Mouse (Mus musculus) left cerebral cortex, adult 2 months (tissue): Measurements from ENCODE around the gene Cmtm2a. TPM values are rescaled to one million over a fixed set of nuclear protein-coding genes. Genes with fewer than 3 reads are reported as not detected.
"Not testable (repeated sequence)": the region's sequence is repeated elsewhere in the genome, so short reads cannot be mapped to it uniquely, and the experiment has no call there.

Experiments used
- DNase-seq, 2 experiments: peaks; one replicate each; pipeline ENCODE4 v3.0.0; 2021 to 2022; ENCODE audit warnings: low spot score in 2 of 2, mixed read lengths in 1 of 2; ENCODE audit errors: extremely low spot score in 1 of 2
- H3K27ac ChIP-seq: fragments of 200-600 bp; 2 replicates; pipeline ENCODE4 v1.8.1; 2022
- H3K4me3 ChIP-seq: fragments of 200-600 bp; 2 replicates; pipeline ENCODE4 v1.8.1; 2022
- CTCF ChIP-seq: fragments of 200-600 bp; IDR thresholded peaks from 2 replicates; pipeline ENCODE4 v1.8.1; 2022; ENCODE audit warnings: antibody characterized with exemption, mild to moderate bottlenecking, moderate library complexity
- intact Hi-C: fragments of 180-260 bp; cut with DNase I; formaldehyde crosslinking; loops from one replicate; pipeline ENCODE4 v1.15.1; 2025
- total RNA-seq, 2 experiments: library from RNA; stranded (reverse); gene quantifications; 2 replicates each; pipeline ENCODE4 v1.2.3; 2021

Cmtm2a gene
- total RNA-seq, 2 experiments from 2014 or later: not detected

DNA sequence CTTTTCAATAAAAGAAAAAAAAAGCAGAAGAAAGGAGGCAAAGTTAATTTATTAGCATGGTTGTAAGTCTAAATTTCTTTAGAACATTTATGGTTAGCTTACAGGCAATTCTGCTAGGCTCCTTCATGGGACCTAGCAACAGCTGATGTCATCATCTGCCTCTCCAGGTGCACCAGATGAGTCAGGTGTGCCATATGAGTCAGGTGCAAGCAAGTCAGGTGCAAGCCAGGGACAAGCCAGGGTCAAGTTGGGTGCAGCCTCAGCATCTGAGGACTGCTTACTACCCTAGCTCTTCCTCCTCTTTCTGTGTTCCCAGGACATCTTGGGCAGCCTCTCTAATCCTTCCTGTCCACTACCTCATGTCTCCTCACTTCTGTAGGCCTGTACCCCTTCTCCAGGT, 24.6 kb downstream of the Cmtm2a start:
- intact Hi-C loops: no loop called here
- DNase-seq: no peak

DNA sequence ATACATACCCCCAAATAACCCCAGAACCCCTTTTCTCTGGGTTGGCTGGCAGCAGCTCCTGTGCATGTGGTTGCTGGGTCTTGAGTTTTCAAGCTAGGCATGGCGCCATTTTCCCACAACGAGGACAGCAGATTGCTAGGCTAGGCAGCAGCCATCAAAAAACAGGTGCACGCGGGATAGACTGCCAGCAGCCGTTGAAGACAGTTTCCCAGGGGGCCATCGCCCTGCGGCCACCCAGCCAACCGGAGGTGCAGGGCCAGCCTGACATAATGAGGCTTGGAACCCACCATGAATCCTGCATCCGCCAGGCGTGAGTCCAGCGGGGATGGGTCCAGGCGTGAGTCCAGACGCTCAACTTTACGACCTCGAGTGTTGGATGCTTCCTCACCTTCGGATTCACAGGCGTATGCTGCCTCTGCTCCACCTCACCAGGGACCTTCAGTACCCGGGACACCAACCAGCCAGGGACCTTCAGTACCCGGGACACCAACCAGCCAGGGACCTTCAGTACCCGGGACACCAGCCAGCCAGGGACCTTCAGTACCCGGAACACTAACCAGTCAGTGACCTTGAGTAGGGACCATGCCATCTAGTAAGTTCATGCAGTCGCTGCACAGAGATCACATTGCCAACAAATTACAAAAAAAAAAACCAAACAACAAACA, 28.6 kb downstream of the Cmtm2a start:
- H3K4me3 ChIP-seq, intact Hi-C loops, DNase-seq, H3K27ac ChIP-seq: not testable (repeated sequence)

More for the DNA sequence above, 24.6 kb downstream of the Cmtm2a start:
- Histone ChIP-seq H3K27ac (no peak overlapping the region), H3K4me3 (no peak overlapping the region)
- no peak for TF ChIP-seq CTCF

DNA sequence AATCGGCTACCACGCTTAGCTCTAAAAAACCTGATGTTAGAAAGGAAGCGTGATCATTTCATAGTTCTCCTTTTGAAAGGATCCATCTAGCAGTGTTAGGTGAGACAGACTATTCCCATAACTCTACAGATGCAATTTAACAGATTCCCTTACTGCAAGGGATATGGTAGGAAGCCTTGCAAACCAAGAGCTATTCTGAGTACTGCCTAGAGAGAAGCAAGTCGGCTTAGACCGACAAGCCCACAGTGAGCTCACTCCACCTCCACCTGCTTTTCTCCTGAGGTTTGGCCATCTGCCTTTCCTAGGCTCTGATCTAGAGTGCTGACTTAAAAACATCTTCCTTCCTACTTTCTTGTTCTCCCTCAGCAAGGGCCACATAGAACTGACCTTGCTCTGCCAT, 31.2 kb downstream of the Cmtm2a start:
- H3K4me3 ChIP-seq, intact Hi-C loops: not testable (repeated sequence)
- H3K27ac ChIP-seq: peak overlapping the region; percentile 34; the same call in 1 of the 2 replicates

DNA sequence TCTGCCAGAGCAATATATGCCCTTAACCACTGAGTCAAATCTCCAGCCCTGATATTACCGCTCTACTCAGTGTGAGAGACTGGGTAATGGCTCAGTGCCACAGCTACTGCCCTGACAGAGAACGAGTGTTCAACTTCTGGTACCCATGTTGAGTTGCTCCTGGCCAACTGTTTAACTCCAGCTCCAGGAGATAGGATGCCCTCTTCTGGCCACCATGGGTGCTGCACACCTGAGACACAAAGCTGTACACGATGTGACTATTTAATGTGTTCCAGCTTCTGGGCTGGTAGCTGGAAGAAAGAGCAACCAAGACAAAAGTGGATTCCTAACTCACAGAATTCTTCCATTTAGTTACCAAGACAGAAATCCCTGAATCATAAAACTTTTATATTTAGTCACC, 40.0 kb downstream of the Cmtm2a start:
- intact Hi-C loops: no loop called here

More for the DNA sequence above, 31.2 kb downstream of the Cmtm2a start:
- not testable (repeated sequence) for DNase-seq

DNA sequence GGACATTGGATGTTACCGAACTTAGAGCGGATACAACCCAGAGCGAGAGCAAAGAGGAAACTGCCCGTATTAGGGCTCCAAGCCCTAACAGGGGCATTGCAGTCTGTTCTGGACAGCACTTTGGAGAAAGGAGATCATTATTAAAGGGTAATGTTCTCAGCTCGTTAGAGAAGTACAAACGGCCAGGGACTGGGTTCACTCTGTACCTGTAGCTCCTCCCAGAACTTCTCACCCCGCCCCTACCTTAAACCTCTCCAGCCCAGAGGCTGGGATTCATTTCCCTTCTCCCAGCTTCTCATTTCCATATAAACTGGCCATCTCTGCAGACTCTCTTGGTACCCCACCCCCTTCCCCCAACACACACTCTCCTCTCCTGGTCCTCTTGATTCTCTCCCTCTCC, 41.5 kb downstream of the Cmtm2a start:
- Histone ChIP-seq H3K4me3 (peak overlapping the region; percentile 65), H3K27ac (no peak overlapping the region)
- intact Hi-C loops: loop anchor here (2.0 kb wide), 2 partner anchors 89 to 183 kb away; no protein-coding TSS in a partner anchor
- TF ChIP-seq CTCF: no peak
- no peak for DNase-seq

More for the DNA sequence above, 40.0 kb downstream of the Cmtm2a start:
- Histone ChIP-seq H3K27ac (no peak overlapping the region), H3K4me3 (no peak overlapping the region)
- no peak for DNase-seq
- TF ChIP-seq CTCF: peak; percentile 26

DNA sequence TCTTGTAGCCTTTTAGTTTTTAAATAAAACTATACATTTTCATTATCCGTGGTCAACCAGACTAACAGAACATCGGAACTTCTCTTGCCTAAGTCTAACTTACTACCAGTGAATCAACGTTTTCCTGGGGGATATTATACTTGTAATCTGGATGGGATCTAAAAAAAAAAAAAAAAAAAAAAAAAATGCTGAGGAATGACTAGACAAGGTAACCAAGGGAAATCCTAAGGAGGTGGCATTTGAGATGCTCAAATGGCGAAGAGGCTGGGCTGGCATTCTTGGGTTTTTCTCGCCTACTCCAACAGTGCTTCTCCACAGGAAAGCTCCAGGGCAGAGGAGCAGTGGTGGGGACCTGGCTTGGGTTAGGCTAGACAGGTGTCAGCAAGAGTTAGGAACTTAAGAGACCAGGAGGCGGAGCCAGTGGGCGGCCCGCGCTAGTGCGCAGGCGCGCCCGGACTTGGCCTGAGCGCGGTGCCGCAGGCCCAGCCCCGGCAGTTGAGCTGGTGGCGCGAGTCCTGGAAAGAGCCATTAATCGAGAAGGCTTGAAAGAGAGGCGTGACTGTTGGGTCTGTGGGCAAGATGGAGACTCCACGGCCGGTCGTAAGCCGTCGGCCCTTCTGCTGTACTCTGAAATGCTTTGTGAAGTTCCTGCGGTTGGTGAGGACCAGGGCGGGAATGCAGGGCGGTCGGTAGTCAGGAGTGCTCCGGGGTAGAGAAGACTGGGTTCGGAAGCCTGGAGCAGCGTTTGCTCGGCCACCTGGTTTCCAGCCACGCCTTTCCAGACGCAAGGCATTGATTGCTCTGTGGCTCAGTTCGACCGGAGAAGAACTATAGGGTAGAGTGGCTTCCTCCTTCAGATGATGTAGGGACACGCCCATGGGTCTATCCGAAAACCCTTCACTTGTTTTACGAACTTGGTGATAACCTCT, 42.3 kb downstream of the Cmtm2a start, which contains the start of gene Cklf:
Gene Cklf (plus strand): TSS at position 423 of the 929 bp plus-strand sequence.
- intact Hi-C loops: loop anchor here (2.0 kb wide), 2 partner anchors 90 to 184 kb away; no protein-coding TSS in a partner anchor
- H3K4me3 ChIP-seq: peak within 1 kb of the TSS; percentile 65
- peak; percentile 37 for TF ChIP-seq CTCF
- no peak within 1 kb of the TSS for H3K27ac ChIP-seq
- peak; percentile 70 to 71 for DNase-seq

DNA sequence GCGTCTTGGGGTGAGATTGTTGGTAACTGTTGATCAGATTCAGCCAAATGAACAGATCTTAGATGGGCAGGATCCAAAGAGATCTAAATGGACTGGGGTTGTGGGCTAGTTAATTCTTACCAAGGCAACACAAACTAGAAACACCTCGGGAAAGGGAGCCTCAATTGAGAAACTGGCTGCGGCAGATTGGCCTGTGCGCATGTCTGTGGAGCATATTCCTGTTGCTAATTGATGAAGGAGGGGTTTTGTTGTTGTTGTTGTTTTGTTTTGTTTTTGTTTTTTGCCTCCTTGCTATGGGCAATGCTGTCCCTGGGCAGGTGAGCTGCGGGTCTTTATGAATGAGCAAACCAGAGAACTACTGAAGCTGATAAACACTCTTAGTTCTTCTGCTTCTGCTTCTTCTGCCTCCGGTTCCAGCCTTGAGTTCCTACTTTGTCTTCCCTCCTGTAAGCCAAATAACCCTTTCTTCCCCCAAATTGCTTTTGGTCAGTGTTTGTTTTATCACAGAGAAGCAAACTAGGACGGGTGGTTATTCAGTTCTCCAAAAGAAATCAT, 43.5 kb downstream of the Cmtm2a start:
- no peak for TF ChIP-seq CTCF
- no peak overlapping the region for H3K27ac ChIP-seq
- intact Hi-C loops: no loop called here
- DNase-seq: no peak
- H3K4me3 ChIP-seq: no peak overlapping the region

DNA sequence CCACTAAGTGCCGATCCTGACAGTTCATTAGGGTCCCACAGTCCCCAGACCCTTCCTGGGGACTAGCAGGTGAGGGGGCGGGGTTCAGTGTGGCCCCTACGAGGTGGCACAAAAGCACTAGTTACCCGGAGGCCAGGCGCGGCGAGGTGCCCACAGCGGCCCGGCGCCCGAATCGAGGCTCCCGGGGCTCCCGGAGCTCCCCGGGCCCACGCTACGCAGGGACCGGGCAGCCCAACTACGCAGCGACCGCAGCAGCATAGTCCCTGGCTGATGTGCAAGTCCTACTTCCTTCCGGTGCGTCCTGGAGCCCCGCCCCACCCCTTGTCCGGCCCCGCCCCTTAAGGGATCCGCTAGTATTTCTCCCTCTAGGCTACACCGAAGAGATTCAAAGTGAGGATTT, 44.7 kb downstream of the Cmtm2a start, which contains the start of gene Tk2:
Gene Tk2 (minus strand): TSS at position 283 of the 400 bp plus-strand sequence.
- Histone ChIP-seq H3K27ac (peak within 1 kb of the TSS; percentile 89), H3K4me3 (peak within 1 kb of the TSS; percentile 88)
- DNase-seq: peak; percentile 72 to 73
- intact Hi-C loops: no loop called here
- no peak for TF ChIP-seq CTCF

DNA sequence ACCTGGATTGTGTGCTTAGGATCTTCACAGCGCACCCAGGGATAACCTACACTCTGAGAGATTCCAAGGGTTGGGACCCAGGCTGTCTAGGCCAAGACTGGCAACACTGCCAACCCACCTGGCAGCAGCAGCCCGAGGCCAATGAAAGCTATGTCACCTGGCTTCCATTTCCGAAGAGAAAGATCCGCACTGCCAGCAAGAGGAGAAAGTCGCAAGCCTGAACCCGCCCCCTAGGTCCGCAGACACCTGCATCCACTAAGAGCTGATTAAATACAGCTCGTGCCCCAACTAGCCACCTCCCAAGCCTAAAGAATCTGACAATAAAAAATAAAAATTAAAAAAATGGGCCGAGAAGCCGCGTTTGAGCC, 45.1 kb downstream of the Cmtm2a start:
- peak overlapping the region; percentile 89 for H3K27ac ChIP-seq
- H3K4me3 ChIP-seq: peak overlapping the region; percentile 88
- no peak for TF ChIP-seq CTCF
- intact Hi-C loops: no loop called here
- no peak for DNase-seq

DNA sequence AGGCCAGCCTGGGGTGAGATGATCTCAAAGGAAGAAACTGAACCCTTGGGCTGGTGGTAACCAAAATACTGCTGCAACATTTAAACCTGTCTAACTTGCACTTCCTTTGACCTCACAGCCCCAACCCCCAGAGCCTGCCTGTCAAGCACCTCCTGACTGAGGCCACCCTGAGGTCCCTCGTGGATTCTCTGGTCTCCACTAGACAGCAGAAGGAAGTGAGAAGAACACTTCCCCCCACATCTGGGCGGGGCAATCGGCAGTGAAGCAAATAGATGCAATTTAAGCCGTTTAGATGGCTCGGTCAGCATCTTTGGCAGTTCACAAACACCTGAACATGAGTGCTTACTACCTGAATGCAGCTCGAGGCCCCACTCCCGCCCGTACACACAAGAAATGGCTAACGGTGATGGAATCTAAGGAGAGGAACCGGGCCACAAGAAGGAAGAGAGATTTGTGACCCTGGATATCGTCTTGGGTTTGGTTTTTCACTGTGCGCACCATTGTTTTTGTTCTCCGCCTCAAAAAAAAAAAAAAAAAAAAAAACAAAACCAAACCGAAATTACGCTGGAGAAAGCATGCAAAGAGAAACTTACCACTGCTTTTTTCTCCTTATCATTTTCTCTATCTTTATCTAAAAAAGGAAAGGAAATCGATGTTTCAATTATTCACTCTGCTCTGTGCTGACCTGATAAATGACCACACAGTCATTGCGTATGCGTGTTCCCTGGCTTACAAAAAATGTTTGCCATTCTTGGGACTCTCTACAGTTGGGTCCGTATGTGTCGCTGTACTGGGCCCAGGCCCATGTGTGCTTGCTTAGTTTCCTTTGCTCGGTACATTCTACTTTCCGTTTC, 45.7 kb downstream of the Cmtm2a start:
- peak overlapping the region; percentile 88 for H3K4me3 ChIP-seq
- intact Hi-C loops: no loop called here
- TF ChIP-seq CTCF: no peak
- DNase-seq: no peak
- H3K27ac ChIP-seq: no peak overlapping the region

DNA sequence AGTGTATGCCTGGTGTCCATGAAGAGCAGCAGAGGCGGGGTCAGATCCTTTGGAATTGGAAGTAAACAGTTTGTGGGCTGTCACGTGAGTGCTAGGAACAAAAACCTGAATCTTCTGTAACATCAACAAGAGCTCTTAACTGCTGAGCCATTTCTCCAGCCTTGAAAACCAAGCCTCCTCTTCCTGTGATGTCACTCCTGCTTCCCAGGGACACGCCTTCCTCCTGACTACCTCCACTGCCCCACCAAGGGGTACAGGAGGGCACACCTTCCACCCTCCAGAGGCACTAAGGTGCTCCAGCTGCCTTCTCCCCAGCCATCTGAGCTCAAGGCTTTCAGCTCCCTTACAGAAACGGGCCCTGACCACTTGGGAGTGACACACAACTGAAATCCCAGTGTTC, 46.4 kb downstream of the Cmtm2a start:
- TF ChIP-seq CTCF: no peak
- DNase-seq: no peak
- Histone ChIP-seq H3K4me3 (no peak overlapping the region), H3K27ac (no peak overlapping the region)
- intact Hi-C loops: no loop called here
